Mouse (Mus musculus) MEL-GATA-1-ER (cell line): Measurements from ENCODE around the gene Ptprcap.
"Not testable (repeated sequence)": the region's sequence is repeated elsewhere in the genome, so short reads cannot be mapped to it uniquely, and the experiment has no call there.

Experiments used
- DNase-seq: peaks from one replicate; pipeline ENCODE4 v3.0.0-alpha.2; 2012; ENCODE audit warnings: low read depth; ENCODE audit errors: extremely low read depth

Ptprcap gene

DNA sequence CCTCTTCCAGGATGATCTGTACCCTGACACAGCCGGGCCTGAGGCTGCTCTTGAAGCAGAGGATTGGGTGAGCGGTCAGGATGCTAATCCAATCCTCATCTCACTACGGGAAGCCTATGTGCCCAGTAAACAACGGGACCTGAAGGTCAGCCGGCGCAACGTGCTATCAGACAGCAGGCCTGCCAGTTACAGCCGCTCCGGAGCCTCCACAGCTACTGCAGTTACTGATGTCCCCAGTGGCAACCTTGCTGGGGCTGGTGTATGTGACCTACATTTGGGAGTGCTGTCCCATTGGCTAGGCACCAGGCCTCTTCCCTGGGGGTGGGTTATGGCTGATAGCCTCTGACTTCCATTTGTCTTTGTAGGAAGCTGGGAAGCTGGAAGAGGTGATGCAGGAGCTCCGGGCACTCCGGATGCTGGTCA, at the start of gene Ptprcap:
Gene Ptprcap (plus strand): TSS at position 373 of the 423 bp plus-strand sequence.
- DNase-seq = no peak

- no peak for DNase-seq
Measured at GRCm38 (mm10) chr19:4103792-4104191, 49.6 kb upstream of the Ptprcap start.

- DNase-seq = no peak
Measured at GRCm38 (mm10) chr19:4104675-4105194, 48.7 kb upstream of the Ptprcap start.

DNA sequence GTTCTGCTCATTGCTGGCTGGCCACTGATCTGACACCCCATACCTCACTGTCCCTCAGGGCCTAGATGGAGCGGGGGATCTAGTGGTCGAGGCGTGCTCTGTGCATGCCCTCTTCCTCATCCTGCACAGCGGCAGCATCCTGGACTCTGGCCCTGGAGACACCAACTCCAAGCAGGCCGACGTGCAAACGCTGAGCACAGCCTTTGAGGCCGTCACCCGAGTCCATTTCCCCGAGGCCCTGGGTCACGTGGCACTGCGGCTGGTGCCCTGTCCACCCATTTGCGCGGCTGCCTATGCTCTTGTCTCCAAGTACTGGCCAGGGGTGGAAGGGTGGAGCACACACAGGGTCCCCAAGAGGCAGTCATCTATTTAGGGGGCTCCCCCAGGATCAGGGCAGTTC, 46.8 kb upstream of the Ptprcap start:
- no peak for DNase-seq

- no peak for DNase-seq
Measured at GRCm38 (mm10) chr19:4108535-4108934, 44.9 kb upstream of the Ptprcap start.

DNA sequence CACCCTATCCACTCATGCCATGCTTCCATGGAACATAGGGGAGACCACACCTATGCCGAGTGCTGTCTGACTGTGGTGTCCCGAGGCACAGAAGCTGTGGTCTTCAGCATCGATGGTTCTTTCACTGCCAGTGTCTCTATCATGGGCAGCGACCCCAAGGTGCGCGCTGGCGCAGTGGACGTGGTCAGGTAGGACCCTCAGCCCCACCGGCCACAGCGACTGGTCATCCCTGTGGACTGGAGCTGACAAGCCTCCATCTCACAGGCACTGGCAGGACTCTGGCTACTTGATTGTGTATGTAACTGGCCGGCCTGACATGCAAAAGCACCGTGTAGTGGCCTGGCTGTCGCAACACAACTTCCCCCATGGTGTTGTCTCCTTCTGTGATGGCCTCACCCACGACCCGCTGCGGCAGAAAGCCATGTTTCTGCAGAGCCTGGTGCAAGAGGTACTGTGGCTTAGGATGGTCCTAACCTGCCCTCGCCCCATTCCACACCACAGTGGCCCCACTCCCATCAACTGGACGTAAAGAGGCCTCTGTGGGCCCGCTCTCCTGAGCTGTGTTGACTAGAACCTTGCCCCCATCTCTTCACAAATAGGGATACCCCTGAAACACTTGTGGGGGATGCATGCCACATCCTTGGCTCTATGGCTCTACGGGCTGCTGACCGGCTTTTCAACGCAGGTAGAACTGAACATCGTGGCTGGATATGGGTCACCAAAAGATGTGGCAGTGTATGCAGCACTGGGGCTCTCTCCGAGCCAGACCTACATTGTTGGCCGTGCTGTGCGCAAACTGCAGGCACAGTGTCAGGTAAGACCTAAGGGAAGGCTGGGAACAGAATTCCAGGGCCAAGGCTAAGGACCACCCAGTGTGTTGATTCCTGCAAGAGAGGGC, 41.1 kb upstream of the Ptprcap start:
- no peak for DNase-seq

DNA sequence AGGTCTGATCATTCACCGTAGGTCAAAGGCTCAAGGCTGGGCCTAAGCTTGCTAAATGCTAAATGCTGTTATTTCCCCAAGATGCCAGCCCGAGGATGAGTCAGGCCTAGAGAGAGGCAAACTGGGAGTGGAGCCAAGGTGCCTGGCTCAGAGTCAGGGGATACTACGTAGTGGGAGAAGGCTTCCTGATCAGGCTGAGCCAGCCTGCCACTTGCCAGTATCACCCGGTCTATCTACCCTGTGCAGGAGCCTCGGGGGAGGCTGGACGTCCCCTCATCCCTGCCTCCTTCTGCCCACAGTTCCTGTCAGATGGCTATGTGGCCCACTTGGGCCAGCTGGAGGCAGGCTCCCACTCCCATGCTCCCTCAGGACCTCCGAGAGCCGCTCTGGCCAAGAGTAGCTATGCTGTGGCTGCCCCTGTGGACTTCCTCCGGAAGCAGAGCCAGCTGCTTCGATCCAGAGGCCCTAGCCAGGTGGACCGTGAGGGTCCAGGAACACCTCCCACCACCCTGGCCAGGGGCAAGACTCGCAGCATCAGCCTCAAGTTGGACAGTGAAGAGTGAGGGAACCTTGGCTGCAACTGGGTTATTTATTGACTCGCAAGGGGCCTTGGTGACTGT, 40.1 kb upstream of the Ptprcap start:
- DNase-seq = peak; percentile 92

GRCm38 (mm10) chr19:4113806-4114230, 39.6 kb upstream of the Ptprcap start:
- DNase-seq = no peak

DNA sequence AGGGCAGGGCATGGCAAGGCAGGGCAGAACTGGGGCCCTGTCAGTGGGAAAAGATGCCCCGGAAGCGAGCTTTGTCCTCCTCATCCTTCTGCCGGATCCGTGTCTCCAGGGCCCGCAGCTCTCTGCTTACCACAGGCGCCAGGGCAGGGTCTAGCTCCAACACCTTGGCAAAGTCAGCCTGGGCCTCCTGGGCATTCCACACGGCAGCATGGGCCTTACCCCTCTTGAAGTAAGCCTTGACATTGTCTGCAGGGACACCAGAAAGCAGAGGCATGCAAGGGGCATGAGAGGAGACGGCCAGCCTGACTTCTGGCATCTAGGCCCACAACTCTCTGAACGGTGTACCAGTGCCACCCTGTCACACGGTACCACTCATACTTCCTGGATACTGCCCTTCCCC, 38.9 kb upstream of the Ptprcap start:
- DNase-seq = no peak

- no peak for DNase-seq
Measured at GRCm38 (mm10) chr19:4115144-4115543, 38.3 kb upstream of the Ptprcap start.

- no peak for DNase-seq
Measured at GRCm38 (mm10) chr19:4115816-4116215, 37.6 kb upstream of the Ptprcap start.

DNA sequence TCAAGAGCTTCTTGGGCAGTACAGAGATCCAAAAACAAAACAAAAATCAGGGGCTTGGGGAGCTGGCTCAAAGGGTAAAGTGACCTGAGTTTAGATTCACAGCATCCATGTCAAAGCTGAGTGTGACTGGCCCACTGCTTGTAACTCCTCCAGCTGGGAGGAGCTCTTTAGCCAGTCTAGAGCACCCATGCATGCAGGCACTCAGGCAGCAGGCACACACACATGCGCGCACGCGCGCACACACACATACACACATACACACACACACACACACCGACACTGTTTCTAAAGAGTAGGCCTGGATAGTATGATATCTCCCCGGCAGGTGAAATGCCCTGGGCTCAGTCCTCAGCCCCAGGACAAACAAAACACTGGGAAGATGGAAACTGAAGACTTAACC, 36.4 kb upstream of the Ptprcap start:
- DNase-seq = no peak

GRCm38 (mm10) chr19:4118350-4118749, 35.1 kb upstream of the Ptprcap start:
- no peak for DNase-seq

- DNase-seq = no peak
Measured at GRCm38 (mm10) chr19:4119716-4120487, 33.5 kb upstream of the Ptprcap start.

GRCm38 (mm10) chr19:4120496-4120895, 32.9 kb upstream of the Ptprcap start:
- DNase-seq = no peak

GRCm38 (mm10) chr19:4121097-4121805, 32.2 kb upstream of the Ptprcap start:
- DNase-seq = peak; percentile 96

DNA sequence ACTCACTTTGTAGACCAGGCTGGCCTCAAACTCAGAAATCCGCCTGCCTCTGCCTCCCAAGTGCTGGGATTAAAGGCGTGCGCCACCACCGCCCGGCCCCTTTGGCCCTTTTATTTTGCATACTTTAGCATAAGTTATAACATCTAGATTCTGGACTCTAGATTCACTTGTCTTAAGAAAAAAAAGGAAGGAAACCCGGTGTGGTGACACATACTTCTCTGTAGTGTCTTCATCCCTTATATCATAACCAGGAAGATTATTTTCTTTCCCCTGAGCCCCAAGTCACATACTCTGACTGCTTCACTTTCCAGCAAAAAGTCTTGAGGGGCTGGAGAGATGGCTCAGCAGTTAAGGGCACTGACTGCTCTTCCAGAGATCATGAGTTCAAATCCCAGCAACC, 31.5 kb upstream of the Ptprcap start:
- peak; percentile 64 for DNase-seq

- DNase-seq = peak; percentile 80
Measured at GRCm38 (mm10) chr19:4122411-4123370, 30.7 kb upstream of the Ptprcap start.

DNA sequence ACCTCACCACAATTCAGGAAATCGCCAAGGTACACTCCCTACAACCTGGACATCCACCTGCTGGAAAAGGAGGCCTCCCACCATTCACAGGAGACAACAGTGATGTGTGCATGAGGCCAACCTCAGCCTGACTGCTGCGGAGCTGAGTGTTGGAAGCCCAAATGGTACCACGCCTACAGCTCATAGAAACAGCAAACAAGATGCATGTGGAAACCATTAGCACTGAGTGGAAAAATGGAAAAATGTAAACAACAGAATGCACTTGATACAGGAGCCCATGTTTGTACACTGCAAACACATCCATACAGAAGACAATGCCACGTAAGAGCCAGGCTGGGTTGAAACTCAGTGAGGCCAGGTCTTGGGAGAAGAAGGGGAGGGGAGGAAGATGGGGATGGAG, 29.0 kb upstream of the Ptprcap start:
- no peak for DNase-seq

DNA sequence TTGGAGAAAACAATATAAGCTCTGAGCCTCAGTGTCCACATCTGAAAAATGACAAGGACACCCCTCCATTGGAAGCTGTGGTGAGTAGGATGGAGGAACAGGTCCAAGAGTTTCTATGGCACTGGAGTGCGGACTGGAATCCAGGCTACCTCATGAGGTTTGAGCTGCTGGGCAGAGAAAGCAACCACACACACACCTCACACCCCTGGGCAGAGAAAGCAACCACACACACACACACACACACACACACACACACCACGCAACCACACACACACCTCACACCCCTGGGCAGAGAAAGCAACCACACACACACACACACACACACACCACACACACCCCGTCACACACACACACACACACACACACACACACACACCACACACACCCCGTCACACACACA, 28.1 kb upstream of the Ptprcap start:
- not testable (repeated sequence) for DNase-seq
